Mouse (Mus musculus) lung, adult 2 months (tissue): ENCODE data around the gene 3830406C13Rik. TPM values are rescaled to one million over a fixed set of nuclear protein-coding genes. Genes with fewer than 3 reads are reported as not detected.

Source experiments
- DNase-seq: peaks from one replicate; pipeline ENCODE4 v3.0.0; 2022
- H3K4me1 ChIP-seq: fragments of 200-500 bp; 2 replicates; pipeline ENCODE4 v1.6.1; 2011; ENCODE audit warnings: low read length; ENCODE audit not compliant: control insufficient read depth, insufficient read depth
- H3K4me3 ChIP-seq: fragments of 200-500 bp; replicated peaks from 2 replicates; pipeline ENCODE3; 2011; ENCODE audit warnings: low read depth, mild to moderate bottlenecking, control low read depth, low read length; ENCODE audit errors: extremely low read depth
- CTCF ChIP-seq: fragments of 200-500 bp; IDR thresholded peaks from 2 replicates; pipeline ENCODE4 v1.5.1; 2011; ENCODE audit warnings: mild to moderate bottlenecking, low read length, control low read depth; ENCODE audit not compliant: insufficient read depth
- POLR2A ChIP-seq: fragments of 200-500 bp; IDR thresholded peaks from 2 replicates; pipeline ENCODE4 v1.6.1; 2011; ENCODE audit warnings: low read depth, mild to moderate bottlenecking, control low read depth, low read length, borderline replicate concordance; ENCODE audit errors: extremely low read depth
- WGBS: fragments of 180-500 bp; shearing (Covaris S2); methylation state at CpG from one replicate; pipeline ENCODE4 v1.1.7; 2018; 5-methylcytosine and 5-hydroxymethylcytosine counted together
- polyA plus RNA-seq: library from polyadenylated mRNA; depleted of rRNA; stranded (reverse); fragments of >200 nt; gene quantifications from 2 replicates; pipeline ENCODE4 v1.2.3, GENCODE M21; 2012; rRNA removed

Gene 3830406C13Rik
- polyA plus RNA-seq, 1 experiment: 7.5 TPM

- no peak for DNase-seq
- WGBS: 10% methylated on average over 15 of the region's 15 CpGs
- Histone ChIP-seq H3K4me1 (no peaks in the 10 kb centered on the region), H3K4me3 (no peak overlapping the region)
- no peak for TF ChIP-seq CTCF
- no peak for TF ChIP-seq POLR2A
These were observed 65.5 kb downstream of the 3830406C13Rik start for GRCm38 (mm10) chr14:12349334-12350090.

GRCm38 (mm10) chr14:12350271-12350916 is 66.4 kb downstream of the 3830406C13Rik start:
- no peaks in the 10 kb centered on the region for H3K4me1 ChIP-seq
- WGBS: 12% methylated on average over 16 of the region's 16 CpGs
- no peak for DNase-seq
- H3K4me3 ChIP-seq: no peak overlapping the region
- TF ChIP-seq CTCF: no peak
- TF ChIP-seq POLR2A: no peak

Other genes starting within 250 kb of the 3830406C13Rik start
- 0.07 and 0.19 TPM in 2 replicates for gene Gm49355, start 197 bp upstream of the 3830406C13Rik start, polyA plus RNA-seq
- gene Fezf2, start 64.0 kb downstream of the 3830406C13Rik start, polyA plus RNA-seq: not detected in 2 replicates